Mouse (Mus musculus) testis, adult 2 months (tissue): Measurements from ENCODE around the gene Cuedc2.

Experiments used
- CTCF ChIP-seq: fragments of 200-500 bp; IDR thresholded peaks from 2 replicates; pipeline ENCODE4 v1.5.1; 2012; ENCODE audit warnings: low read depth, mild to moderate bottlenecking, inconsistent platforms, low read length, moderate library complexity; ENCODE audit not compliant: control insufficient read depth, insufficient read depth, insufficient replicate concordance
- POLR2A ChIP-seq: fragments of 200-500 bp; IDR thresholded peaks from 2 replicates; pipeline ENCODE4 v1.6.1; 2012; ENCODE audit warnings: low read depth, mild to moderate bottlenecking, inconsistent platforms, low read length, moderate library complexity; ENCODE audit not compliant: control insufficient read depth

DNA sequence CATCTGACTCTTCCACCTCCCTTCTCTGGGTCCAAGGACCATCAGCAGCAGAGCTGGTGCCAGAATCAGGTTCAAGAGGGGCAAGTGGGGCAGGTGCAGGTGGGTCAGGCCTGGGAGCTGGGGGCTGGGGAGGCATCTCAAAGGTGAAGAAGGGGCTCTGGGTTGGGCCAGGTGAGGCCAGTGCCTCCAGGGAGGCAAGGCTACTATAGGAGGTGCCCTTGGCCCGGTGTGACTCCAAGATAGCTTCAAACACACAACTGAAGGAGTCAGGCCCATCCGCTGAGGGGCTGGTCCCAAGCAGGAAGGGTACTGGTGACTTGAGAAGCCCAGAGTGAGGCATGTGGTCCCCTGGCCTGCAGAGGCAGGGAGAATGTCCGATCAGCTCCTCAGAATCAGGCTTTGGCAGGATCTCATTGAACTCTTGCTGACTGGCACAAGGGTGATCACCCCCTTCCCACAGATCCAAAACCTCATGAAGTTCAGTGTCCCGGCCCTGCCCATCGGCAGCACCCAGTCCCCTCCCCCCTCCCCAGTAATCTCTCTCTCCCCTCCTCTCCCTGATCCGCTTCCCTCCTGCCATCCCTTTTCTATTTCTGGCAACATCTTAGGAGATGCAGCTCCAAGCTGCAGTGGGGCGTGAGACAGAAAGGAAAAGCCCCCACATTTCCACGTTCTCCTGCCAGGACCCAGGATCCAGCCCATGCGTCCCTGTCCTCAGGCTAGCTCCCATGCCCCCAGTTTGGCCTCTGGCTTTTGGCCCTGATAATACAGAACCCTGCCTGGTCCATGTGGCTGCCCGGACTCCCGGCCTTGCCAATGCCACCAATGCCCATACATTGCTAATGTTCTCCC, 16.1 kb downstream of the Cuedc2 start:
- TF ChIP-seq CTCF = no peak
- TF ChIP-seq POLR2A = no peak
